Mouse (Mus musculus) brown adipose tissue, adult 24 weeks (tissue): ENCODE data around the gene Rpl34. TPM values are rescaled to one million over a fixed set of nuclear protein-coding genes. Genes with fewer than 3 reads are reported as not detected.

Experiments used
- H3K27ac ChIP-seq: fragments of 200-500 bp; replicated peaks from 2 replicates; pipeline ENCODE4 v1.5.1; 2012; ENCODE audit warnings: low read depth, mild to moderate bottlenecking, low read length
- H3K4me1 ChIP-seq: fragments of 200-500 bp; 2 replicates; pipeline ENCODE4 v1.6.1; 2012; ENCODE audit warnings: low read length, mixed read lengths; ENCODE audit not compliant: control insufficient read depth, insufficient read depth, insufficient read length
- H3K4me3 ChIP-seq: fragments of 200-500 bp; 2 replicates; pipeline ENCODE4 v1.5.1; 2012; ENCODE audit warnings: low read depth, mild to moderate bottlenecking, low read length, moderate library complexity; ENCODE audit not compliant: insufficient read depth
- polyA plus RNA-seq: library from polyadenylated mRNA; stranded (reverse); fragments of >200 nt; gene quantifications from 2 replicates; pipeline ENCODE4 v1.2.4, GENCODE M21; 2012; ENCODE audit not compliant: missing spikeins, insufficient read depth, insufficient read length

The Rpl34 gene
- polyA plus RNA-seq, 1 experiment, result 668 TPM

DNA sequence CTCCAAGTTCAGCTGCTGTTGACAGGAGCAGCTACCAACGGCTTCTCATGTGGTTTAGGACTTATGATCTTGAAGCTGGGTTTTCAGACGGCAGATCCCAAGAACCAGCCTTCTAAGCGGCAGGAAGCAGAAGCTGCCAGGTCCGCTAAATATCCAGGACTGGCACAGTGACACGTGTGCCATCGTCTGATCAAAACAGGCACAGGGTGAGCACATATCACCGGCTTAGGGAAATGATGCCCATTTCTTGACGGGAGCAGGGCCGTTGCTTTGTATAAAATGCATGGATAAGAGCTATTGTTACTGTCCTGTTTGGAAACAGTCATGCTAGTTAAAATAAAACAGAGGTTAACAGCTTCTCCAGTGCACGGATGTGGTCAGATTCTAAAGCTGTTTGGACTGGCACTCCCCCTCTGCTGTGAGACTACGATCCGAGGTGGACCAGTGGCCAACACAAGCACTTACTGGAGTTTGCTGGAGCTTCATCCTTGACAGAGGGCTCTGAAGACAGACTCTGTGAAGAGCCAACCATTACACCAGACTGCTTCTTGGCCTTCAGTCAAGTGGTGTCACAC lies 38.5 kb downstream of the Rpl34 start:
- H3K4me1 ChIP-seq, result no peaks in the 10 kb centered on the region; the same call in 1 of the 2 replicates
- peak overlapping the region; percentile 77 for H3K27ac ChIP-seq
- peak overlapping the region; percentile 60 for H3K4me3 ChIP-seq

DNA sequence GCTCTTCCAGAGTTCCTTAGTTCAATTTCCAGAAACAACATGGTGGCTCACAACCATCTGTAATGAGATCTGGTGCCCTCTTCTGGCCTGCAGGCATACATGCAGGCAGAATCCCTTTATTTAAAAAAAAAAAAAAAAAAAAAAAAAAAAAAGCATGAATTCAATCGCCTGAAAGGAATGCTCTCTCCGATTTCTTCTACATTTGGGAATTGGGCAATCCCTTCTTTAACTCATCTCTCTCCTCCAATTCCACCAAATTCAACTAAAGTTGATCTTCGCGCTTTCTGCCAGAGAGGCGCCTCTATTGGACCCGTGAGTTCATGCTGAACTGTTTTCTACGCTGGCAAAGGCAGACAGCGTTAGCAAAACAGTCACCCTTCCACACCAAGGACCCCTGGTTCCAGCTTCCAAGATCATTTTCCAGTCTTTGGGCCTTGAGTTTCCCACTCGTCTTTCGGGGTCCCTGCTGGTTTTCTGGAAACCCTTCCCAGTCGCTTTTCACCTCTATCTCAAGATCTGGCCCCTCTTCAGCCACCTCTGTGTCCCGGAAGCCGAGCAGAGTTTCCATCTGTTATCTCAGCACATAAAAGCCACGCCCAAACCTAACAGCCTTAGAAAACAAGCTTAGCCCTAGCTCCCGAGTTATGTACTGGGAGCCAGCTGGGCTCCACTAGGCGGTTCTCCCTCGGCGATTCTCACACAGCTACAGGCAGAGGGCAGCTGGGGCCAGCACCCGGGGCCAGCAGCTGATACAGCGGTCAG lies 39.2 kb downstream of the Rpl34 start:
- no peaks in the 10 kb centered on the region; the same call in 1 of the 2 replicates for H3K4me1 ChIP-seq
- H3K4me3 ChIP-seq, result peak overlapping the region; percentile 60
- peak overlapping the region; percentile 77 for H3K27ac ChIP-seq

GRCm38 (mm10) chr3:130689630-130690029 lies 40.6 kb downstream of the Rpl34 start:
- H3K27ac ChIP-seq, result no peak overlapping the region
- no peak overlapping the region for H3K4me3 ChIP-seq
- no peaks in the 10 kb centered on the region; the same call in 1 of the 2 replicates for H3K4me1 ChIP-seq

DNA sequence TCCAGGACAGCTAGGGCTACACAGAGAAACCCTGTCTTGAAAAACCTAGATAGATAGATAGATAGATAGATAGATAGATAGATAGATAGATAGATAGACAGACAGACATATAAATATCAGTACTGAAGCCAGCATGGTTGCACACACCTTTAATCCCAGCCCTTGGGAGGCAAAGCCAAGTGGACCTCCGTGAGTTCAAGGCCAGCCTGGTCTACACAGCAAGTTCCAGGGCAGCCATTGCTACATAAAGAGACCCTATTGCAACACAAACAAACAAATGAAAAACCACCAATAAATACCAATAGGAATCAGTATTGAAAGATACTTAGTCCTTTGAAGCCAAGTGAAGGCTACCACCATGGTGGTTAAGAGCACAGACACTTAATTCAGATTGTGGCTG lies 43.1 kb downstream of the Rpl34 start:
- H3K27ac ChIP-seq, result no peak overlapping the region
- no peaks in the 10 kb centered on the region; the same call in 1 of the 2 replicates for H3K4me1 ChIP-seq

GRCm38 (mm10) chr3:130685014-130685366 lies 45.2 kb downstream of the Rpl34 start:
- no peak overlapping the region for H3K4me3 ChIP-seq
- no peak overlapping the region for H3K27ac ChIP-seq
- no peaks in the 10 kb centered on the region for H3K4me1 ChIP-seq

More for the DNA sequence above, 43.1 kb downstream of the Rpl34 start:
- H3K4me3 ChIP-seq, result no peak overlapping the region

GRCm38 (mm10) chr3:130684276-130685013 lies 45.8 kb downstream of the Rpl34 start:
- H3K4me1 ChIP-seq, result no peaks in the 10 kb centered on the region
- no peak overlapping the region for H3K27ac ChIP-seq
- H3K4me3 ChIP-seq, result no peak overlapping the region

GRCm38 (mm10) chr3:130683836-130684235 lies 46.4 kb downstream of the Rpl34 start:
- Histone ChIP-seq H3K4me1 (no peaks in the 10 kb centered on the region), H3K4me3 (no peak overlapping the region), H3K27ac (no peak overlapping the region)

DNA sequence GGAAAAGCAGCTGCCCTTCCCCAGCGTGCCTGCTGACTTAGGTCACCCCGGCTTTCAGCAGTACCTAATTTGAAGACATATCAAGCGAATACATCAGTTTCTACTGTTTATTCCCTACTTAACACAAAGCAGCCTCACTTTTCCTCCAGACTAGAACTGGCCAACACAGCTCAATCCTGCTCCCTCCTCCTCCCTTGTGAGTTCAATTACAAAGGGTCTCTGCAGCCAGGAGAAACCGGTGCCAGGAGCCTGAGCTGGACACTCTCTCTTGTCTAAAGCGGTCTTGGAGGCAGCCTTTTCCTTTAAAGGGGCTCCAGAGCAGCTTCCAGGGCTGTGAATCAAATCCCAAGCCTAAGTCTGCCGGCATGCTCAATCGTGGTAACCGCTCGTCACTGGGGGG lies 48.0 kb downstream of the Rpl34 start:
- no peaks in the 10 kb centered on the region for H3K4me1 ChIP-seq
- no peak overlapping the region for H3K4me3 ChIP-seq
- H3K27ac ChIP-seq, result no peak overlapping the region

DNA sequence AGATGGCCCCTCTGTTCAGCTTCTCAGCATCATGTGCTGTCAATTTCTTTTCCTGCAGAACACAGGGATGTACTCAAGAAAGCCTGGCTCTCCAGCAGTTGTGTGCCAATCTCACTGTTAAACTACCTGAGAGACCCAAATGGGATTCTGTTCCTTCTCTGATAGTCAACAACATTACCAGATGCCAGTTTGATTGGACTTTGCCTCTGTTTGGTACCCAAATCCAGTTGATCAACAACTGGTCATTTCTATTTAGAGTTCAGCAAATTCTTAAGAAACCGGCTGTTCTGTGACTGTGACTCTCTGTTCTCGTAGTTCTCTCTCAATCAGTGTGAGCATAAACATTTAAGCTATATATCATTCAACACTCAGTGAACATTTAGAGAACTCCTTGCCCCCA lies 49.0 kb downstream of the Rpl34 start:
- H3K4me1 ChIP-seq, result no peaks in the 10 kb centered on the region
- no peak overlapping the region for H3K27ac ChIP-seq

GRCm38 (mm10) chr3:130677671-130678460 lies 52.3 kb downstream of the Rpl34 start:
- H3K4me3 ChIP-seq, result no peak overlapping the region
- H3K27ac ChIP-seq, result no peak overlapping the region
- H3K4me1 ChIP-seq, result no peaks in the 10 kb centered on the region

More for the DNA sequence above, 49.0 kb downstream of the Rpl34 start:
- no peak overlapping the region for H3K4me3 ChIP-seq

Other genes starting within 250 kb of the Rpl34 start
- not detected in 2 replicates for gene Etnppl, start 113.0 kb downstream of the Rpl34 start, polyA plus RNA-seq
- gene Ostc, start 21.0 kb downstream of the Rpl34 start, polyA plus RNA-seq, result 23.5 and 25.4 TPM in 2 replicates